Mouse (Mus musculus) limb, embryonic 14.5 days (tissue): ENCODE measurements around the gene Tnfsfm13. TPM values are rescaled to one million over a fixed set of nuclear protein-coding genes. Genes with fewer than 3 reads are reported as not detected.

ENCODE experiments used
- ATAC-seq: fragments of 200-750 bp; cut with Nextera tagmentation; 2 replicates; pipeline ENCODE4 v1.8.0; 2017; ENCODE audit warnings: low read depth, moderate number of reproducible peaks, moderate TSS enrichment; ENCODE audit not compliant: low FRiP score
- DNase-seq: peaks from one replicate; pipeline ENCODE4 v3.0.0-alpha.2; 2015; ENCODE audit warnings: low spot score
- H3K27ac ChIP-seq: fragments of 300-500 bp; sonication (generic); replicated peaks from 2 replicates; pipeline ENCODE4 v1.5.1; 2014; ENCODE audit warnings: low read depth, mild to moderate bottlenecking, low read length, moderate library complexity, mixed read lengths
- H3K27me3 ChIP-seq: fragments of 300-500 bp; sonication (generic); 2 replicates; pipeline ENCODE4 v1.6.1; 2014; ENCODE audit warnings: low read length, mixed read lengths; ENCODE audit not compliant: control insufficient read depth, insufficient read depth
- H3K36me3 ChIP-seq: fragments of 300-500 bp; sonication (generic); 2 replicates; pipeline ENCODE4 v1.6.1; 2014; ENCODE audit warnings: mild to moderate bottlenecking, low read length, moderate library complexity, mixed read lengths; ENCODE audit not compliant: control insufficient read depth, insufficient read depth
- H3K4me1 ChIP-seq: fragments of 300-500 bp; sonication (generic); 2 replicates; pipeline ENCODE4 v1.6.1; 2014; ENCODE audit warnings: antibody characterized with exemption, low read length, mixed read lengths; ENCODE audit not compliant: control insufficient read depth, insufficient read depth
- H3K4me2 ChIP-seq: fragments of 300-500 bp; sonication (generic); replicated peaks from 2 replicates; pipeline ENCODE4 v1.6.1; 2014; ENCODE audit warnings: low read depth, mild to moderate bottlenecking, low read length, moderate library complexity; ENCODE audit not compliant: severe bottlenecking
- H3K4me3 ChIP-seq: fragments of 300-500 bp; sonication (generic); replicated peaks from 2 replicates; pipeline ENCODE4 v1.5.1; 2014; ENCODE audit warnings: low read length
- H3K9ac ChIP-seq: fragments of 300-500 bp; sonication (generic); 2 replicates; pipeline ENCODE4 v1.6.1; 2014; ENCODE audit warnings: mild to moderate bottlenecking, low read depth, low read length, moderate library complexity; ENCODE audit not compliant: severe bottlenecking
- H3K9me3 ChIP-seq: fragments of 300-500 bp; sonication (generic); 2 replicates; pipeline ENCODE4 v1.6.1; 2016; ENCODE audit warnings: low read length; ENCODE audit not compliant: control insufficient read depth
- POLR2A ChIP-seq: fragments of 200-500 bp; IDR thresholded peaks from 2 replicates; pipeline ENCODE4 v1.8.0; 2012; ENCODE audit warnings: inconsistent platforms, mild to moderate bottlenecking, moderate library complexity, borderline replicate concordance; ENCODE audit not compliant: insufficient read depth, insufficient read length; ENCODE audit errors: extremely low read depth
- WGBS: fragments of 180-500 bp; shearing (Covaris S2); extraction: QIAGEN DNeasy Blood & Tissue Kit; methylation state at CpG from one replicate; pipeline ENCODE4 v1.1.7; 2014; 5-methylcytosine and 5-hydroxymethylcytosine counted together
- microRNA counts: library from miRNA; unstranded; fragments of <30 nt; microRNA quantifications from one replicate; lab custom pipeline; 2016
- microRNA-seq: library from miRNA; unstranded; fragments of <30 nt; microRNA quantifications from one replicate; pipeline ENCODE4, GENCODE M21; 2016
- polyA plus RNA-seq, 2 experiments: library from polyadenylated mRNA; depleted of rRNA in 1 of 2; stranded (reverse) in 1 of 2; unstranded in 1 of 2; fragments of >200 nt; fragmentation: Nextera tagmentation in 1 of 2; extraction: Ambion mirVana in 1 of 2; gene quantifications; 2 replicates each; pipeline versions ENCODE4 v1.2.1 to v1.2.3; 2012 to 2014

Tnfsfm13 gene
- polyA plus RNA-seq, 2 experiments = 6.6 to 6.9 TPM

DNA sequence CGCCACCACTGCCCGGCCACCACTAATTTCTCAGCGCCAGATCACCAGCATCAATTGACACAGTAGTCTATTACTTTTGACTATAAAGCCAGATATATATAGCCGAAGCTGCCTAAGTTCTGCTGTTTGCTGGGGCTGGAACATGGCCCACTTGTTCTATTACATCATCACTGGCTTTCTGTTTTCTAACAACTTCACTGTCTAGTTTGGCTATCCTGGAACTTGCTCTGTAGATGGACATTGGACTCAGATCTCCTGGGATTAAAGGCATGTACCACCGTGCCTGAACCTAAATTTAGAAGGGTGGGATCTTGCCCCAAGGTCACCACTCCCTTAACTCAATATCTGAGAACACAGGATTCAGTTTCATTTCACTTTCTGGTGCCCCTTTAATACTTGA lies 50.0 kb downstream of the Tnfsfm13 start:
- H3K27me3 ChIP-seq = no peaks in the 10 kb centered on the region
- ATAC-seq = no peak
- peaks cover 96% of the 10 kb centered on the region for H3K36me3 ChIP-seq
- H3K4me2 ChIP-seq = no peak overlapping the region
- no peak for TF ChIP-seq POLR2A
- no peak overlapping the region for H3K9ac ChIP-seq
- H3K27ac ChIP-seq = no peak overlapping the region
- no peak overlapping the region for H3K4me3 ChIP-seq
- 91% methylated on average over 5 of the region's 5 CpGs for WGBS
- no peaks in the 10 kb centered on the region for H3K9me3 ChIP-seq
- H3K4me1 ChIP-seq = no peaks in the 10 kb centered on the region
- no peak for DNase-seq

DNA sequence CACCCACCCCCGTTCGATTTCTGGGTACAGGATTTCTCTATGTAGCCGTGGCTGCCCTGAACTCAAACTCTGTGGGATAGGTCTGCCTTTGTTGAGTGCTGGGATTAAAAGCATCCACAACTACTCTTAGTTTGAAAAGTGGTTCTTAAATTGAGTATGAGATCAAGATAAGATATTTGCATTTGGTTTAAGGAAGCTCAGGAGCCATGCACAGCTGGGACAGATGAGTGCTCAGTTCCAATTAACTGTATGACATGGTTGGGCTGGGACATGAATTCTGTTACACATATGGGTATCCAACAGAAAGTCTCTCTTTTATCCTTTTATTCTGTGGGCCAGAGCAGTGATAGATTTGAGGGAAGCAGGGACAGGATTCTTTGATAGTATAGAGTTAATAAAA lies 60.4 kb downstream of the Tnfsfm13 start:
- TF ChIP-seq POLR2A = no peak
- DNase-seq (no peak), ATAC-seq (no peak)
- Histone ChIP-seq H3K4me3 (no peak overlapping the region), H3K9me3 (no peaks in the 10 kb centered on the region), H3K27ac (no peak overlapping the region), H3K36me3 (peaks cover 26% of the 10 kb centered on the region), H3K4me1 (peaks cover 16% of the 10 kb centered on the region; the same call in 1 of the 2 replicates), H3K27me3 (no peaks in the 10 kb centered on the region), H3K9ac (no peak overlapping the region), H3K4me2 (peak overlapping the region; percentile 23; the same call in 1 of the 2 replicates)
- WGBS = 91% methylated on average over 3 of the region's 3 CpGs

GRCm38 (mm10) chr11:69633128-69633866 lies 62.6 kb downstream of the Tnfsfm13 start:
- H3K27me3 ChIP-seq = no peaks in the 10 kb centered on the region
- peak overlapping the region; percentile 98 for H3K4me3 ChIP-seq
- H3K4me1 ChIP-seq = peaks cover 16% of the 10 kb centered on the region; the same call in 1 of the 2 replicates
- H3K9ac ChIP-seq = peak overlapping the region; percentile 94
- H3K4me2 ChIP-seq = peak overlapping the region; percentile 77
- no peaks in the 10 kb centered on the region for H3K9me3 ChIP-seq
- peaks cover 9% of the 10 kb centered on the region for H3K36me3 ChIP-seq
- TF ChIP-seq POLR2A = no peak
- DNase-seq = no peak
- WGBS = under 1% methylated on average over 40 of the region's 50 CpGs
- peak; percentile 51 for ATAC-seq
- peak overlapping the region; percentile 95 for H3K27ac ChIP-seq

MicroRNAs within 50 kb of the gene (microRNA counts, 519-probe panel; counts per million panel counts)
- not detected for microRNA mmu-miR-1934 (lab: Ali Mortazavi, UCI)
- microRNA mmu-miR-467f (lab: Ali Mortazavi, UCI) = 2,735 counts per million, percentile 48 among the panel's probes with 10 or more counts

Small RNA genes lying within 50 kb of the gene (microRNA-seq; reads per million reads assigned to microRNA genes)
- gene Mir1934 (2.7 reads per million, percentile 5 among the genes with 10 or more reads in this experiment), gene Mir467f (not detected)

Other genes starting within 250 kb of the Tnfsfm13 start
Only the 30 nearest of the 36 such genes appear.
- 4.5 and 4.7 TPM in 2 replicates for gene Dnah2, start 147.0 kb downstream of the Tnfsfm13 start, polyA plus RNA-seq (2012; rRNA removed)
- 3.6 and 4.2 TPM in 2 replicates for gene Dnah2, start 147.0 kb downstream of the Tnfsfm13 start, polyA plus RNA-seq (2014; fragmentation: Nextera tagmentation; extraction: Ambion mirVana)
- 57.6 and 78.1 TPM in 2 replicates for gene Efnb3, start 135.9 kb downstream of the Tnfsfm13 start, polyA plus RNA-seq (2012; rRNA removed)
- gene Efnb3, start 135.9 kb downstream of the Tnfsfm13 start, polyA plus RNA-seq (2014; fragmentation: Nextera tagmentation; extraction: Ambion mirVana) = 12.7 and 14.6 TPM in 2 replicates
- gene Wrap53, start 115.8 kb downstream of the Tnfsfm13 start, polyA plus RNA-seq (2012; rRNA removed) = 19.0 and 25.1 TPM in 2 replicates
- 20.6 and 20.8 TPM in 2 replicates for gene Wrap53, start 115.8 kb downstream of the Tnfsfm13 start, polyA plus RNA-seq (2014; fragmentation: Nextera tagmentation; extraction: Ambion mirVana)
- gene Trp53, start 115.7 kb downstream of the Tnfsfm13 start, polyA plus RNA-seq (2012; rRNA removed) = 173 and 200 TPM in 2 replicates
- gene Trp53, start 115.7 kb downstream of the Tnfsfm13 start, polyA plus RNA-seq (2014; fragmentation: Nextera tagmentation; extraction: Ambion mirVana) = 138 and 155 TPM in 2 replicates
- 17.9 and 20.6 TPM in 2 replicates for gene Atp1b2, start 90.2 kb downstream of the Tnfsfm13 start, polyA plus RNA-seq (2012; rRNA removed)
- 9.1 and 10.4 TPM in 2 replicates for gene Atp1b2, start 90.2 kb downstream of the Tnfsfm13 start, polyA plus RNA-seq (2014; fragmentation: Nextera tagmentation; extraction: Ambion mirVana)
- 0.05 TPM in 1 of 2 replicates, not detected in the other for gene Shbg, start 78.2 kb downstream of the Tnfsfm13 start, polyA plus RNA-seq (2012; rRNA removed)
- not detected in 2 replicates for gene Shbg, start 78.2 kb downstream of the Tnfsfm13 start, polyA plus RNA-seq (2014; fragmentation: Nextera tagmentation; extraction: Ambion mirVana)
- 14.2 and 21.1 TPM in 2 replicates for gene Sat2, start 74.1 kb downstream of the Tnfsfm13 start, polyA plus RNA-seq (2012; rRNA removed)
- gene Sat2, start 74.1 kb downstream of the Tnfsfm13 start, polyA plus RNA-seq (2014; fragmentation: Nextera tagmentation; extraction: Ambion mirVana) = 16.5 and 20.1 TPM in 2 replicates
- 122 and 125 TPM in 2 replicates for gene Fxr2, start 63.1 kb downstream of the Tnfsfm13 start, polyA plus RNA-seq (2012; rRNA removed)
- gene Fxr2, start 63.1 kb downstream of the Tnfsfm13 start, polyA plus RNA-seq (2014; fragmentation: Nextera tagmentation; extraction: Ambion mirVana) = 28.9 and 33.8 TPM in 2 replicates
- gene Sox15, start 40.8 kb downstream of the Tnfsfm13 start, polyA plus RNA-seq (2012; rRNA removed) = 1.5 and 2.1 TPM in 2 replicates
- 1.0 and 3.0 TPM in 2 replicates for gene Sox15, start 40.8 kb downstream of the Tnfsfm13 start, polyA plus RNA-seq (2014; fragmentation: Nextera tagmentation; extraction: Ambion mirVana)
- 117 and 155 TPM in 2 replicates for gene Mpdu1, start 33.5 kb downstream of the Tnfsfm13 start, polyA plus RNA-seq (2012; rRNA removed)
- 28.9 and 30.8 TPM in 2 replicates for gene Mpdu1, start 33.5 kb downstream of the Tnfsfm13 start, polyA plus RNA-seq (2014; fragmentation: Nextera tagmentation; extraction: Ambion mirVana)
- gene Cd68, start 29.9 kb downstream of the Tnfsfm13 start, polyA plus RNA-seq (2012; rRNA removed) = 16.6 and 24.3 TPM in 2 replicates
- 20.5 and 24.7 TPM in 2 replicates for gene Cd68, start 29.9 kb downstream of the Tnfsfm13 start, polyA plus RNA-seq (2014; fragmentation: Nextera tagmentation; extraction: Ambion mirVana)
- 887 and 919 TPM in 2 replicates for gene Eif4a1, start 23.7 kb downstream of the Tnfsfm13 start, polyA plus RNA-seq (2012; rRNA removed)
- 547 and 561 TPM in 2 replicates for gene Eif4a1, start 23.7 kb downstream of the Tnfsfm13 start, polyA plus RNA-seq (2014; fragmentation: Nextera tagmentation; extraction: Ambion mirVana)
- 172 and 297 TPM in 2 replicates for gene Senp3, start 14.0 kb downstream of the Tnfsfm13 start, polyA plus RNA-seq (2012; rRNA removed)
- gene Senp3, start 14.0 kb downstream of the Tnfsfm13 start, polyA plus RNA-seq (2014; fragmentation: Nextera tagmentation; extraction: Ambion mirVana) = 95.4 and 99.0 TPM in 2 replicates
- 4.4 and 5.2 TPM in 2 replicates for gene Tnfsf13, start 10.3 kb downstream of the Tnfsfm13 start, polyA plus RNA-seq (2012; rRNA removed)
- gene Tnfsf13, start 10.3 kb downstream of the Tnfsfm13 start, polyA plus RNA-seq (2014; fragmentation: Nextera tagmentation; extraction: Ambion mirVana) = 0.77 and 0.98 TPM in 2 replicates
- gene Tnfsf12, start 249 bp downstream of the Tnfsfm13 start, polyA plus RNA-seq (2012; rRNA removed) = 22.9 and 31.6 TPM in 2 replicates
- gene Tnfsf12, start 249 bp downstream of the Tnfsfm13 start, polyA plus RNA-seq (2014; fragmentation: Nextera tagmentation; extraction: Ambion mirVana) = 13.7 and 15.2 TPM in 2 replicates
- gene Polr2a, start 62.5 kb upstream of the Tnfsfm13 start, polyA plus RNA-seq (2012; rRNA removed) = 76.6 and 100 TPM in 2 replicates
- 40.7 and 45.3 TPM in 2 replicates for gene Polr2a, start 62.5 kb upstream of the Tnfsfm13 start, polyA plus RNA-seq (2014; fragmentation: Nextera tagmentation; extraction: Ambion mirVana)
- gene Slc35g3, start 65.9 kb upstream of the Tnfsfm13 start, polyA plus RNA-seq (2012; rRNA removed) = 0.14 and 0.23 TPM in 2 replicates
- 0.21 TPM in 1 of 2 replicates, not detected in the other for gene Slc35g3, start 65.9 kb upstream of the Tnfsfm13 start, polyA plus RNA-seq (2014; fragmentation: Nextera tagmentation; extraction: Ambion mirVana)
- gene Zbtb4, start 69.8 kb upstream of the Tnfsfm13 start, polyA plus RNA-seq (2012; rRNA removed) = 12.8 and 14.3 TPM in 2 replicates
- gene Zbtb4, start 69.8 kb upstream of the Tnfsfm13 start, polyA plus RNA-seq (2014; fragmentation: Nextera tagmentation; extraction: Ambion mirVana) = 4.1 and 5.0 TPM in 2 replicates
- gene Chrnb1, start 99.8 kb upstream of the Tnfsfm13 start, polyA plus RNA-seq (2012; rRNA removed) = 69.4 and 81.0 TPM in 2 replicates
- 14.1 and 19.0 TPM in 2 replicates for gene Chrnb1, start 99.8 kb upstream of the Tnfsfm13 start, polyA plus RNA-seq (2014; fragmentation: Nextera tagmentation; extraction: Ambion mirVana)
- gene Fgf11, start 105.8 kb upstream of the Tnfsfm13 start, polyA plus RNA-seq (2012; rRNA removed) = 17.2 and 17.5 TPM in 2 replicates
- 2.2 and 3.4 TPM in 2 replicates for gene Fgf11, start 105.8 kb upstream of the Tnfsfm13 start, polyA plus RNA-seq (2014; fragmentation: Nextera tagmentation; extraction: Ambion mirVana)
- 1.8 TPM in 2 replicates for gene Tmem102, start 109.5 kb upstream of the Tnfsfm13 start, polyA plus RNA-seq (2012; rRNA removed)
- 5.4 and 5.9 TPM in 2 replicates for gene Tmem102, start 109.5 kb upstream of the Tnfsfm13 start, polyA plus RNA-seq (2014; fragmentation: Nextera tagmentation; extraction: Ambion mirVana)
- not detected in 2 replicates for gene Gm39566, start 119.2 kb upstream of the Tnfsfm13 start, polyA plus RNA-seq (2012; rRNA removed)
- not detected in 2 replicates for gene Gm39566, start 119.2 kb upstream of the Tnfsfm13 start, polyA plus RNA-seq (2014; fragmentation: Nextera tagmentation; extraction: Ambion mirVana)
- gene Spem2, start 122.4 kb upstream of the Tnfsfm13 start, polyA plus RNA-seq (2012; rRNA removed) = not detected in 2 replicates
- not detected in 2 replicates for gene Spem2, start 122.4 kb upstream of the Tnfsfm13 start, polyA plus RNA-seq (2014; fragmentation: Nextera tagmentation; extraction: Ambion mirVana)
- 0.65 and 0.79 TPM in 2 replicates for gene Spem1, start 126.1 kb upstream of the Tnfsfm13 start, polyA plus RNA-seq (2012; rRNA removed)
- 0.18 TPM in 1 of 2 replicates, not detected in the other for gene Spem1, start 126.1 kb upstream of the Tnfsfm13 start, polyA plus RNA-seq (2014; fragmentation: Nextera tagmentation; extraction: Ambion mirVana)
- 96.0 and 123 TPM in 2 replicates for gene Nlgn2, start 141.7 kb upstream of the Tnfsfm13 start, polyA plus RNA-seq (2012; rRNA removed)
- 11.1 and 13.4 TPM in 2 replicates for gene Nlgn2, start 141.7 kb upstream of the Tnfsfm13 start, polyA plus RNA-seq (2014; fragmentation: Nextera tagmentation; extraction: Ambion mirVana)
- 240 and 292 TPM in 2 replicates for gene Tmem256, start 142.4 kb upstream of the Tnfsfm13 start, polyA plus RNA-seq (2012; rRNA removed)
- 368 and 382 TPM in 2 replicates for gene Tmem256, start 142.4 kb upstream of the Tnfsfm13 start, polyA plus RNA-seq (2014; fragmentation: Nextera tagmentation; extraction: Ambion mirVana)
- gene Plscr3, start 150.3 kb upstream of the Tnfsfm13 start, polyA plus RNA-seq (2012; rRNA removed) = 190 and 214 TPM in 2 replicates
- 137 and 140 TPM in 2 replicates for gene Plscr3, start 150.3 kb upstream of the Tnfsfm13 start, polyA plus RNA-seq (2014; fragmentation: Nextera tagmentation; extraction: Ambion mirVana)
- gene Tnk1, start 162.6 kb upstream of the Tnfsfm13 start, polyA plus RNA-seq (2012; rRNA removed) = 2.8 TPM in 2 replicates
- gene Tnk1, start 162.6 kb upstream of the Tnfsfm13 start, polyA plus RNA-seq (2014; fragmentation: Nextera tagmentation; extraction: Ambion mirVana) = 3.2 and 3.3 TPM in 2 replicates
- gene Tmem95, start 181.9 kb upstream of the Tnfsfm13 start, polyA plus RNA-seq (2012; rRNA removed) = not detected in 2 replicates
- not detected in 2 replicates for gene Tmem95, start 181.9 kb upstream of the Tnfsfm13 start, polyA plus RNA-seq (2014; fragmentation: Nextera tagmentation; extraction: Ambion mirVana)
- 5.1 and 5.3 TPM in 2 replicates for gene Kctd11, start 185.3 kb upstream of the Tnfsfm13 start, polyA plus RNA-seq (2012; rRNA removed)
- 6.0 and 6.5 TPM in 2 replicates for gene Kctd11, start 185.3 kb upstream of the Tnfsfm13 start, polyA plus RNA-seq (2014; fragmentation: Nextera tagmentation; extraction: Ambion mirVana)